Mouse (Mus musculus) monocyte, adult 5-6 weeks (primary cell): ENCODE data around the gene Plaur. TPM values are rescaled to one million over a fixed set of nuclear protein-coding genes. Genes with fewer than 3 reads are reported as not detected.
A peak's percentile ranks its signal among the peaks of the same experiment; 100 is the strongest.
"Not testable (repeated sequence)": the region's sequence is repeated elsewhere in the genome, so short reads cannot be mapped to it uniquely, and the experiment has no call there.

Experiments
- ATAC-seq: fragments of 153-309, 156-312 bp; replicated peaks from 2 replicates; pipeline ENCODE4 v1.8.0; 2017; ENCODE audit warnings: mild to moderate bottlenecking; ENCODE audit not compliant: low TSS enrichment, insufficient number of reproducible peaks, severe bottlenecking, poor library complexity, low FRiP score
- total RNA-seq: library from RNA; stranded (forward); fragments of 200-1000, 200-491, 200-594 nt; gene quantifications from 3 replicates; pipeline ENCODE4 v1.2.3, GENCODE M21; 2017

The Plaur gene
- total RNA-seq, 1 experiment from 2014 or later, result 286 TPM

GRCm38 (mm10) chr7:24501492-24501891 lies 39.2 kb downstream of the Plaur start:
- no peak for ATAC-seq

GRCm38 (mm10) chr7:24504004-24504403 lies 41.7 kb downstream of the Plaur start:
- ATAC-seq, result no peak

DNA sequence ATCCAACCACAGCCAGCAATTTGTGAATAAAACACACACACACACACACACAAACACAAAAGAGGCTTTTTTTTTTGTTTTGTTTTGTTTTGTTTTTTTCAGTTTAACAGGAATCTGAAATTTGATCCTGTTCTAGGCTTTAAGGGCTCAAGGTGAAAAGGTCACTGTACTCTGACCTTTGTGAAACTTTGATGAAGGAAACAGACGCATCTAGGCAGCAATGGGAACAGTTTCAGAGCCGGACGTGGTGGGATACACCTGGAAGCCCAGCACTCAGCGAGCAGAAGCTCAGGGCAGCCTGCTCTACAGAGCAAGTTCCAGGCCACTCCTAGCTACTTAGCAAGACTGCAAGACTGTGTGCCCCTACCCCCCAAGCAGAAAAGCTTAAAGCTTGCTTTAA lies 42.6 kb downstream of the Plaur start:
- ATAC-seq, result no peak

DNA sequence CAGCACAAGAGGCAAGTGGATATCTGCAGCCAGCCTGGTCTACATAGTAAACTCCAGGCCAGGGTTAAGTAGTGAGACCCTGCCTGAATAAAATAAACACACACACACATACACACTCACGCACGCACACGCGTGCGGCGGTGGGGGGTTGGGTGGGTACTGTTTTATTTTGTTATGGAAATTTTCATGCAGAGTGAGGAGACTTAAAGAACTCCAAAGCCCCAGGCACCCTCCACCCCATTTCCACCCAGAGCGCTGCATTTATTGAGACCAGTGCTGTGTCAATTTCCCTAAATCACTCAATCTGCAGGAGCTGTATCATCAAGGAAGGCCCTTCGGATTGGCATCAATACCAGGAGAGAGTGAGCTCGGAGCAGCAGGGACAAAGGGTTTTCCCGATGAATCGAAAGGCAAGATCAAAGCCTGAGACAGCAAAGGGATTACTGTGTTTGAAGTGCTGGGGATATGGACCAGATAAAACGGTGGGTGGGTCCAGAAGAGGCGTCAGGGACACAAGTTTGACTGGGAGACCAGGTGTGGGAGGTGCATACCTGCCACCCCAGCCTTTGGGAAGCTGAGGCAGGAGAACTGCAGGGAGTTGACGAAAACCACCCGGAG lies 43.3 kb downstream of the Plaur start:
- no peak for ATAC-seq

DNA sequence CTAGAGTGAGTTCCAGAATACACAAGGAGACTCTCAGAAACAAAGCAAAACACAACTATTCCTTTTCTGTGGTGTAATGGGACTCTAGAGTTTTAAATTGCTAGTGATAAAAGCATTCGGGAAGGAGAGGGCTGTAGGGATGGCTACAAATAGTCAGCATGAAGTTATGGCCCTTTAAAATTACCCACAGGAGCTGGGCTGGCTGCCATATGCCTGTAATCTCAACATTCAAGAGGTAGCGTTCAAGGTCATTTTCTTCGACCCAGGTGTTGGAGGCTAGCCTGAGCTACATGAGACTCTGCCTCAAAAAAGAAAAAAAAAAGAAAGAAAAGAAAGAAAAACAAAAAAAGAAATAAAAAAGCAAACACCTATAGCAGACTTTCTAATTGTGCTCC lies 43.8 kb downstream of the Plaur start:
- ATAC-seq, result no peak

- no peak for ATAC-seq
Observed at GRCm38 (mm10) chr7:24506476-24506837, 44.2 kb downstream of the Plaur start.

DNA sequence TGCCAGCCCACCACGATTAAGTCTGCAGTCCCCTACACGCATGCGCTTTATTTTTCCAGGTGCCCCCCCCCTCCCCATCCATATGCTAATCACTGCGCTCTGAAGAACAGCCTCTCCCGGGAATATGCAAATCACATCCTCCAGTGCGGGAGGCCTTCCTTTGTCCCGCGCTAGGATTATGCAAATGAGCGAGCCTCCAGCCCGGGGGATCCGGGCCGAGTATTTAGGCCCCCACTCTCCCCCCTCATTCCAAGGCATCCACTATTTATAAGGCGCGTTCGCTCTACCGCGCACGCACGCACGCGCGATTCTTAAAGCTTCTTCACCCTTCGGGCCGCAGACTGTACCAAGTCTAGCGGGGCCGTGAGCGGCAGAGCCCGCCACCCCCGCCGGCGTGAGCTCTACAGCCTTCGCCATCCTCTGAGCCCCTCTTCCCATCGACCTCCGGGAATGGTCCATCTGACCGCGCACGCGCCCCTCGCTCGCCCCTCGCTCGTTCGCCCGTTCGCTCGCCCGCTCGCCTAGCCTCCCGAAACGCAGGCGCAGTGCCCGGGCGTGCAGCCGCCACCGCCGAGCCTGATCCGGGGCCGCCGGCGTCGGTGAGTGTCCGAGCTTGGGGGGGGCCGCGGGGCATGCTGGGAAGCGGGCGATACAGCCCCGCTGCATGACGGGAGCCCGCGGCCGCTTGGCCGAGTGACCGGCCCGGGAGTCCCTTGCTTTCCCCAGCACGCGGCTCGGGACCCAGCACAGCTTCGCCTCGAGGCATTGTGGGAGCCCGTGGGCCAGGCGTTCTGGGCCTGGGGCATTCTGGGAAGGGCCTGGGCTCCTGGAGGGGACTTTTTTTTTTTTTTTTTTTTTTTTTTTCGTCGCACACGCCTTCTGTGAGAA lies 44.8 kb downstream of the Plaur start, which contains the start of gene Zfp428:
Zfp428 (plus strand) TSS at position 169 of the 888 bp plus-strand sequence.
- peak; percentile 72 for ATAC-seq

GRCm38 (mm10) chr7:24507726-24508114 lies 45.4 kb downstream of the Plaur start:
- ATAC-seq, result no peak

GRCm38 (mm10) chr7:24512355-24512754 lies 50.1 kb downstream of the Plaur start, which contains the start of gene AC161166.1:
Gene AC161166.1 (minus strand): TSS chr7:24512455.
- no peak for ATAC-seq

DNA sequence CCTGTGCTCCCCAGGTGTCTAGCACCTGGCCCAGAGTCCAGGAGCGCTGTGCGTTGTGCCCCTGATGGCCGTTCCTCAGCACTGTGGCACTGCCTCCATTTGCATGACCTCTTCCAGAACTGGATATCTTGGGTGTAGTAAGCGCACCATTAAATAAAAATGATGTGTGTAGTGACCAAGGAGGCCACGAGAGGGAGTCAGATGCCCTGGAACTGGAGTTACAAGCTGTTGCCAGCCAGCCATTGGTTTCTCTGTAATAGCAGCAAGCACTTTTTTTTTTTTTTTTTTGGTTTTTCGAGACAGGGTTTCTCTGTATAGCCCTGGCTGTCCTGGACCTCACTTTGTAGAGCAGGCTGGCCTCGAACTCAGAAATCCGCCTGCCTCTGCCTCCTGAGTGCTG lies 54.0 kb downstream of the Plaur start:
- ATAC-seq, result not testable (repeated sequence)

- ATAC-seq, result no peak
Observed at GRCm38 (mm10) chr7:24517077-24517476, 54.8 kb downstream of the Plaur start.

DNA sequence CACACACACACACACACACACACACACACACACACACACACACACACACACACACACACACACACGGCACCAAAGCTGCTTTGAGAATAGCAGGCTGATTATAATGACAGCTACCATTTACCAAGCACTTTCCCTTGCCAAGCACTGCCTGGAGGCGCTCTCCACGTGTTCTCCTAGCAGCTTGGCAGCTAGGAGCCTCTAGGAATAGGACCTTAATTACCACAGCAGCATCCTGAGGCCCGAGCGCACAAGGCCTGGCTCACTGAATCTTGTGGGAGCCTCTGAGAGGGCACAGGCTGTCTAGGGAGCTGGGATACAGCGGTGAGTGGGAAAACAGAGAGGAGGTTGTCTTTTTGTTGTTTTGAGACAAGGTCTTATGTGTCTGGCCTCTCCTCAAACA lies 55.4 kb downstream of the Plaur start:
- ATAC-seq, result no peak

DNA sequence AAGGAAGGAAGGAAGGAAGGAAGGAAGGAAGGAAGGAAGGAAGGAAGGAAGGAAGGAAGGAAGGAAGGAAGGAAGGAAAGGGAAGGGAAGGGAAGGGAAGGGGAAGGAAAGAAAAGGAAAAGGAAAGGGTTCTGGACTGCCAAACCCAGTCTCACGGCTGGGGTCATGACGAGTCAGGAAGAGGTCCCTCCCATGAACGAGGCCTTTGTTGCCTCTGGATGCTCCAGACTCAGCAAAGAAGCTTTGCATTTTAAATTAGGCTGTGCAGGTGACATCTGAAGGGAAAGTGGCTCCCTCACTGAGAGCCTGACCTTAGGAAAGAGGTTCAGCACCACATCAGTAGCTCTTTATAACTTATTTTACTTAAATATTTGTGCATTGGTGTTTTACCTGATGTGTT lies 56.8 kb downstream of the Plaur start:
- no peak for ATAC-seq

GRCm38 (mm10) chr7:24520054-24520453 lies 57.8 kb downstream of the Plaur start:
- ATAC-seq, result not testable (repeated sequence)

- ATAC-seq, result no peak
Observed at GRCm38 (mm10) chr7:24522805-24523204, 60.5 kb downstream of the Plaur start.

GRCm38 (mm10) chr7:24523723-24524122 lies 61.4 kb downstream of the Plaur start:
- no peak for ATAC-seq

- no peak for ATAC-seq
Observed at GRCm38 (mm10) chr7:24524978-24525377, 62.7 kb downstream of the Plaur start.
